Mouse (Mus musculus): ENCODE measurements around the gene Galr2. TPM values are rescaled to one million over a fixed set of nuclear protein-coding genes. Genes with fewer than 3 reads are reported as not detected.
"Not testable (repeated sequence)": the region's sequence is repeated elsewhere in the genome, so short reads cannot be mapped to it uniquely, and the experiment has no call there.

Galr2 gene
- total RNA-seq, 2 experiments from 2014 or later: not detected

DNA sequence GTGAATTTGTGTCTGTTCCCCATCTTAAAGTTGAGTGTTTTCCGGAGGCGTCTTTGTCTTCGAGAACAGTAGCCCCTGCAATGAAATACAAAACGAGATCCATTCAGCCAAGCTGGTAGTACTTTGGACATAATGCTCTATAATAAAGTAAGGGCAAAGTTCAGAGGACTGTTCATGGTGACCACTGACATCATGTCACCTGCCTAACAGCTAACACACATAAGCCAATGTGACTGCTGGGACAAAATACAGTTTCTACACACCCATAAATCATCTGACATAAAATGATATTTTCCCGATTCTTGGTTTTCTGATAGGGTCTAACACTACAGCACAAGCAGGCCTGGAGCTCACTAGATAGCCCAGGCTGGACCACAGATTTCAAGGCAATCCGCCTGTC is 12.4 kb upstream of the Galr2 start:
- intact Hi-C loops (cut with DNase I): no loop called here
- no peak for DNase-seq (ENCODE audit: low spot score)

- no peak for DNase-seq (ENCODE audit: low spot score)
- intact Hi-C loops (cut with DNase I): no loop called here
These were observed 11.2 kb upstream of the Galr2 start for GRCm38 (mm10) chr11:116269560-116269959.

DNA sequence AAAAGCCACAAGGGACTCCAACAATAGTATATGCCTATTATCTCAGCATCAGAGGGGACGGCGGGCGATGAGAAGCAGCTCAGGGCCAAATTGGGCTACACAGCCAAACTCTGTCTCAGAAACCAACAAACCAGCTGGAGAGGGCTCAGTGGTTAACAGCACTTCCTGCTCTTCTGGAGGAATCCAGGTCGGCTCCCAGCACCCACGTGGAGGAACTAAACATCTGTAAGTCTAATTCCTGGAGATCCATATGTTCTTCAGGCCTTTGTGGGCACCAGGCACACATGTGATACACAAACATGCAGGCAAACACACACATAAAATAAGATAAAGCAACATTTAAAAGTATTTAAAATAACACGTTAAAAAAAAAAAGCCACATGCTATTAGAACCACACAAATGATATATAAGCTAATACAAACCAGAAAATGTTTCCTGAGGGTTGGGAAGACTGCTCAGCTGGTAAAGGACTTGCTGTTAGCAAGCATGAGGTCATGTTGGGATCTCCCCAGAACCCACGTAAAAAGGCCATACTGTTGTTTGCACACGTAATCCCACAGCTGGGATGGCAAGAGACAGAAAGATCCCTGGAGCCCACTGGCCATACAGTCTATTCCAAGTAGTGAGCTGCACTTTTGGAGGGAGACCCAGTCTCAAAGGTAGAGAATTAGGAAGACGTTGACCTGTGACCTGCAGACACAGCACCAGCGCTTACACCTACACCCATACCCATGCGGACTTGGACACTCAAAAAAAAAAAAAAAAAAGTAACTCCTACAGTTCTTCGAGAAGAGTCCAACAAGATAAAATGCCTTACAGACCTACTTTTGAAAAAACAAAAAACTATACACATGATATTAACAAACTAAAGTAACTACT is 7.9 kb upstream of the Galr2 start:
- no peak for DNase-seq (ENCODE audit: low spot score)
- intact Hi-C loops (cut with DNase I): no loop called here

GRCm38 (mm10) chr11:116273469-116274044 is 7.2 kb upstream of the Galr2 start:
- DNase-seq (ENCODE audit: low spot score): no peak
- intact Hi-C loops (cut with DNase I): loop anchor here (1.0 kb wide), 1 partner anchor 33 kb away; no protein-coding TSS in a partner anchor

DNA sequence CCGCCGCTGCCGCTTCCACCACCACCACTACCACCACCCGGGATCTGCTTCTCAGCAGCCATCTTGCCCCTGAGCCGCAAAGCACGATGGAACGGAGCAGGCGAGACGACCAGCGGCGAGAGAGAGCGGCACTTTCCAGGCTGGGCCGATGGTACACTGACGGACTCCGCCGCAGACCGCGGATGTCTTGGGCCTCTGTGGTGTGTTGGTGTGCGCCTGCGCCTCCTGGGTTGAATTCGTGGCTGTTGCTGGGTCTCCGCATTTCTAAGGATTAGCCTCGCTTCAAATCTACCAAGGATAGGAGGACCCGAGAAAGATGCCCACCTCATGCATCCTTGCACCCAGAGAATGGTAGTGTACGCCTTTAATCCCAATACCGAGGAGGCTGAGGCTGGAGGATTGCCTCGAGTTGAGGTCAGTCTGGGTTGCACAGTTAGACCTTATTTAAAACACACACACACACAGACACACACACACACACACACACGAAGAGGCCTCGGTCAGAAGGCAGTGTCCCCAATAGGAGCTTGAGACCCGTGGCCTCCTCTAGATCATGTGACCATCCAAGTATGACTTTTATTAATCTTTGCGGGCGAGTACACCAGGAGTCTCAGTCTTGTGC is 6.6 kb upstream of the Galr2 start, which contains the start of gene Srp68:
TSS of gene Srp68 (minus strand) at position 173 of the 622 bp plus-strand sequence.
- peak; percentile 78 for DNase-seq (ENCODE audit: low spot score)
- intact Hi-C loops (cut with DNase I): loop anchor here (1.0 kb wide), 1 partner anchor 32 kb away; no protein-coding TSS in a partner anchor

DNA sequence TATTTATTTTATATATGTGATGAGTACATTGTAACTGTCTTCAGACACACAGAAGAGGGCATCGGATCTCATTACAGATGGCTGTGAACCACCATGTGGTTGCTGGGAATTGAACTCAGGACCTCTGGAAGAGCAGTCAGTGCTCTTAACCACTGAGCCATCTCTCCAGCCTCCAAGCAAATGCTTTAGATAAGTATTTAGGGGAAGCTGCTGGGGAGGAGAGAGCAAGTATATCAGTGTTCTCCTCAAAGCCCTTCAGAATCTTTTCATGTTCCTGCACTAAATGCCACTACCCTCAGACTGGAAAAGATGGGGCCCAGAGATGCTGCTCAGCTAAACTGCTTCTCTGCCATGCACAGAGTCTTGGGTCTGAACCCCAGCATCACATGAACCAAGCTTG is 3.6 kb upstream of the Galr2 start:
- intact Hi-C loops (cut with DNase I); DNase-seq (ENCODE audit: low spot score): not testable (repeated sequence)

GRCm38 (mm10) chr11:116281671-116282070 is 932 bp downstream of the Galr2 start:
- DNase-seq (ENCODE audit: low spot score): no peak
- intact Hi-C loops (cut with DNase I): no loop called here

DNA sequence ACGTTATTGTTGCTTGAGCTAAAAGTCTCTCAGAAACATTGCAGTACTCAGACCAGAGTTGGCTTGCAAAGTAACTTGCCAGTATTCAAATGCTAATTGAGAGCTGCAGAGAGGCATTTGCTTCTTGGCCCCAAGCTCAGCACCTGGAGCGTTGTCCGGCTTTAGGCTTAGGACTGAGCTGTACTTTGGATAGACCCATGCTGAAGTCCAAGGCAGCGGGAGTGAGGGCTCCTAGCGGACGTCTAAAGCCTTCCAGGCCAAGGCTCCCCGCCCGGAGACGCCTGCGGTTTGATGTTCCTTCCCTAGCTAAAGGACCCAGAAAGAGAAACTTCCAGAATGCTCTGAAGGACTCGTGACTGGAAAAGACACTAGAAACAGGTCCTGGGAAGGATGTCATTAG is 1.4 kb downstream of the Galr2 start:
- DNase-seq (ENCODE audit: low spot score): no peak
- intact Hi-C loops (cut with DNase I): no loop called here

GRCm38 (mm10) chr11:116282912-116283521 is 2.3 kb downstream of the Galr2 start:
- intact Hi-C loops (cut with DNase I): no loop called here

DNA sequence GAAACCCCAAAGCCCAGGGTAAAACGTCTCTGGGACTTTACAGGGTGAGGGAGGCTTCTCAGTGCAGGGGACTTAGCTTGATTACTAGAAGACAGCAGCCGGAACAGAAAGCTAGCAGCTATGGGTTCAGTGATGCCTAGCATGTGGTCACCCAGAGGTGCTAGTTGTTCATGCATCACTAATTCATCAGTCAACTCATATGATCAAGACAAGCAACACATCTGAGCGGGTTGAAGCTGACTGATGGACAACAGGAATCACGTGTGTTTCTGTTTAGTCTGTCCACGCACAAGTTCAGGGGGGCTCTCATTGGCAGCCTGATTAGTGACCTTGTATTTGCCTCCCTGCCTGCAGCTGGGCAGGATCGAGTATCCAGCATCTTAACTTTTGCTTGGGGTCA is 3.2 kb downstream of the Galr2 start:
- intact Hi-C loops (cut with DNase I): no loop called here
- DNase-seq (ENCODE audit: low spot score): no peak

More at GRCm38 (mm10) chr11:116282912-116283521, 2.3 kb downstream of the Galr2 start:
- no peak for DNase-seq (ENCODE audit: low spot score)

DNA sequence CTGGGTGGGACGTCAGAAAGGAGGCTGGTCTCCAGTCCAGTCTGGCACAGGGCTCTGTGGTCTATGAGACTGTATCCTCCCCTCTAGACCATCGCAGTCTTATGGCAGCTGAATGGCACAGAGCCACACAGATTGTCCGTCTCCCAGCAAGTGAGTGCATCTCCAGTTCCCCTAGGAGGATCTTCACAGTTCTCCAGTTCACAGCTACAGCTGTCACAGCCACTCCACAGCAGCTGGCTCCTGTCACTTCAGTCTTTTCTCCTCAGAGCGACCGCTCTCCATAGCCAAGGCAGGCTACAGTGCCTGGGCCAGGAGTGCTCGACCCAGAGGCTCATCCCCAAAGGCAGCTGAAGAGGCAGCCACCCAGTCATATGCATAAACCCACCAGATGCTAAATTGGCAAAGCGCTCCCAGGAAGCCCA is 5.0 kb downstream of the Galr2 start:
- DNase-seq (ENCODE audit: low spot score): no peak

GRCm38 (mm10) chr11:116287351-116287750 is 6.6 kb downstream of the Galr2 start:
- intact Hi-C loops (cut with DNase I): no loop called here
- no peak for DNase-seq (ENCODE audit: low spot score)

More for the DNA sequence above, 5.0 kb downstream of the Galr2 start:
- intact Hi-C loops (cut with DNase I): no loop called here

DNA sequence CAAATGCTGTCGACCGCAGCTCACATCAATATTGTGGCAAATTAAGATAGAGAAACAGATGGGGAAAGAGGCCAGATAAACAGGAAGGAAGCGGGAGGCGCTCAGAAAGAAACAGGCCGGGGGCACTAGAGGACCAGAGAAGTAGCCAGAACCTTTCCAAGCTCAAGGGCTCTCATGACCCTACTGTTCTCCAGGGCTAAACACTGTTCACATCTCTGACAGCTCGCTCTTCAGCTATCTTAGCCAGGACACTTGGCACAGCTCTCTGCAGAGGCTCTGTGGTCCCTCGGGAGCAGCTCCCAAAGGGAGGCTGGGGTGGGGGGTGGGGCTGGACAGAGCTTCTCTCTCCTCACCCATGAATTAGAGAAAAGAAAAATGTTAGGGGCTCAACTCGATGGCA is 9.8 kb downstream of the Galr2 start:
- intact Hi-C loops (cut with DNase I): no loop called here

DNA sequence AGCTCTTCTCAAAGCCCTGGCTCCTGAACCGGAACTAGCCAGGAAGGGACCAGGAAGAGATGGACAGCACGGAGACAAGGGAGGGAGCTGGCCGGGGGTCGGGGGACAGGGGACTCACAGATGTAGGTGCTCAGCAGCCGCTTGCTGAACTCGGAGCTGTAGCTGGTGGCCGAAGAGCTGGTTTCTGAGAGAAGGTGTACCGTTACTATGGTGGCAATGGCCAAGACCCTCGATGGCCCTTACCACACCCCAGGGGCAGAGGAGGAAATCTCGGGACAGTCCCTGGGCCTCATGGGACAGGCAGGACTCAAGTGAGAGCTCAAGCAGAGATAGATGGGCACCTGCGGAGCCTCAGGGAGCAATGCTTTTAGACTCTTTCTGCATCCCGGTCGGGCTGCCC is 11.7 kb downstream of the Galr2 start:
- intact Hi-C loops (cut with DNase I): no loop called here

More for the DNA sequence above, 9.8 kb downstream of the Galr2 start:
- no peak for DNase-seq (ENCODE audit: low spot score)

GRCm38 (mm10) chr11:116293538-116294137 is 12.9 kb downstream of the Galr2 start:
- intact Hi-C loops (cut with DNase I): loop anchor here (2.0 kb wide), 1 partner anchor 67 kb away; no protein-coding TSS in a partner anchor

More for the DNA sequence above, 11.7 kb downstream of the Galr2 start:
- DNase-seq (ENCODE audit: low spot score): no peak

DNA sequence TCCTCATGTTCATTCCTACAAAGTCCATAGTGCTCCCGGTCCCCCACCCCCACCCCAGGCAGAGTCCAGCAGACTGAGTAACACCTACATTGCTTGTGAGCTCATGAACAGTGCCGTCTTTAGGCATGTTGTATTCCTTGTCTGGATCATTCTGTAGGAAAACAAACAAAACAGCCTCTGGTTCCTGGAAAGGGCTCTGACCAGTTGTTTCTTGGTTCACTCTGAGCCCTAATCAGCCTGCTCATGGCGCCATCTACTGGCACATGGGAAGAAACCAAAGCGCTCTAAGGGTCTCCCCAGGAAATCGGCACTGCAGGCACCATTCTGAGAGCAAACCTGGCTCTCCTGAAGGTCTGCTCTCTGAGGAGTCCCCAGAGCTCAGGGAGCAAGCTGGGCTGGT is 13.6 kb downstream of the Galr2 start:
- DNase-seq (ENCODE audit: low spot score): no peak
- intact Hi-C loops (cut with DNase I): loop anchor here (2.0 kb wide), 1 partner anchor 68 kb away; no protein-coding TSS in a partner anchor

More at GRCm38 (mm10) chr11:116293538-116294137, 12.9 kb downstream of the Galr2 start:
- no peak for DNase-seq (ENCODE audit: low spot score)

GRCm38 (mm10) chr11:116296191-116296734 is 15.5 kb downstream of the Galr2 start:
- intact Hi-C loops (cut with DNase I): no loop called here
- no peak for DNase-seq (ENCODE audit: low spot score)

DNA sequence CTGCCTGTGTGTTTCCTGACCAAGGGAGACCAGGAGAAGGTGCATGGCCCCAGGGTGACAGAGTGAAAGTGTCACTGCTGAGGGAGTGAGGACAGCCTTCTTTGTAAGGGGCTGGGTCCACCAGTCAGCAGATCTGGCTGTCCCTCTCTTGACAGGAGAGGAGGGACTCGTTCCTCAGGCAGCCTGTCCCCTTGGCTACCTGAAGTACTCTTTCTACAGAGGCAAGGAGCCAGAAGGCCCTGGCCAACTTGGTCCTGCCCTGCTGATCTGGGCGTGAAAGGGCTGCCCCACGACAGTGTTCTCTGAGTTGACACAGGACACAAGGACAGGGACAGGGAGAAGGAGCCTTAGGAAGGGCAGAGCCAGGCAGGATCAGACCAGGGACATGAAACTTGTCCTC is 16.3 kb downstream of the Galr2 start:
- intact Hi-C loops (cut with DNase I): no loop called here
- no peak for DNase-seq (ENCODE audit: low spot score)

- intact Hi-C loops (cut with DNase I): no loop called here
These were observed 17.5 kb downstream of the Galr2 start for GRCm38 (mm10) chr11:116298221-116298620.

More at GRCm38 (mm10) chr11:116298221-116298620, 17.5 kb downstream of the Galr2 start:
- DNase-seq (ENCODE audit: low spot score): no peak

Data from heart, postnatal 25 days (tissue).